Mouse (Mus musculus): Measurements from ENCODE around the gene Olfr1033. TPM values are rescaled to one million over a fixed set of nuclear protein-coding genes. Genes with fewer than 3 reads are reported as not detected.
"Not testable (repeated sequence)": the region's sequence is repeated elsewhere in the genome, so short reads cannot be mapped to it uniquely, and the experiment has no call there.

The Olfr1033 gene
- polyA plus RNA-seq (2012; ENCODE audit: insufficient read depth, insufficient read length, missing spikeins) = not detected in 2 replicates

DNA sequence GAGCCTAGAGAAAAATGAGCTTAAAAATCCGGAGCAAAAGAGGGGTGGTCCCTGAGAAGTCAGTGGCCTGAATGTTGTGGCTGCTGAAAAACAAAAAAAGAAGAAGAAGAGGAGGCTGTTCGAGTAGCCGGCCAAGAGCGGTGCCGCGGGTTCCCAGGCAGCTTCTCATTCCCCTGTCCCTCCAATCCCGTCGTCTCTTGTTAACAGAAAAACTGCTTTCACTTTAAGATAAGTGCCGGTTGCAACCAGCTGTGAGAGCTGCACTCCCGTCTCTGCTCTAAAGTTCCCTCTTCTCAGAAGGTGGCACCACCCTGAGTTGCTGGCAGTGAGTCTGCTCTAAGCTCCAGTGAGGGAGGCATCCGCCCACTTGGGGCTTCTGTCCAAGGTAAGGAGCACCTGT, at the start of gene Olfr1033:
TSS of gene Olfr1033 (plus strand) at position 228 of the 400 bp plus-strand sequence.
- not testable (repeated sequence) for H3K27ac ChIP-seq (ENCODE audit: insufficient read depth, low read depth, low read length)

DNA sequence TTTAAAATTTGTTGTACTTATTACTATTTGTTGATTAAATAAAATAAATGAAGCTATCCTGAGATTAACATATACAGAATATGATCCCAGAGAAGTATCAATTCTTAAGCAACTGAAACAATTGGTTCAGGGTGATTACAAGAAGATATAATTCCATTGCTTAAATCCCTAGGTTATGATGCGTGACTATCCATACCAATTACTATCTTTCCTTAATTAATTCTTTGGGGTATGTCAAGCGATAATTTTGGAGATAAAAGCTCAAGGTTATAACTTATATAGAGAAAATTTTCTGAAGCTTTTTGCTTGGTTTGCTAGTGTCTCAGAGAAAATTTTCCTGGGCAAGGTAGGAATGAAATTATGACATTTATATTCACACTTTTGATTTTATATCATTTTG, 46.8 kb upstream of the Olfr1033 start, which contains the start of gene Olfr1029:
TSS of gene Olfr1029 (plus strand) at position 301 of the 400 bp plus-strand sequence.
- no peak for TF ChIP-seq POLR2A (IDR thresholded peaks at IDR 0.05; ENCODE audit: borderline replicate concordance, low read depth, low read length)
- TF ChIP-seq CTCF (IDR thresholded peaks at IDR 0.05; ENCODE audit: low read depth, low read length) = no peak

More for the DNA sequence above, at the start of gene Olfr1033:
- peak within 1 kb of the TSS; percentile 31; the same call in 1 of the 2 replicates for H3K4me3 ChIP-seq (ENCODE audit: insufficient read depth, low read length)
- H3K4me1 ChIP-seq (ENCODE audit: control insufficient read depth, insufficient read depth, low read length) = not testable (repeated sequence)

DNA sequence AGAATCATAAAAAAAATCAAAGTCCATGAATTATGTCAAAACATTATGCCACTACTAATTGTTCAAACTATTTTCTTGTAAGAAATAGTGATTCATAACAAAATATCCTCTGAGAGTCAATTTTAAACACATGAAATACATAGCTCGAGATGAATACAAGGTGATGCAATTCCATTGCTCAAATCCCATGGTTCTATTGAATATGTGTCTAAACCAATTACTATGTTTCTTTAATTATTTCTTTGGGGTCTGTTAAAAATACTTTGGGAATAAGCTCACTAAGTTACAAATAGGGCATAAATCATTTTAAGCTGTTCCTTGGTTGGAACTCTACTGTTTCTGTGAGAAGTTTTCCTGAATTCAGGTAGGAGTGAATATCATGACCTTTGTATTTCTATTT, 41.5 kb upstream of the Olfr1033 start, which contains the start of gene Olfr1030:
TSS of gene Olfr1030 (plus strand) at position 301 of the 400 bp plus-strand sequence.
- no peak within 1 kb of the TSS for H3K4me3 ChIP-seq (ENCODE audit: insufficient read depth, low read length)
- H3K4me1 ChIP-seq (ENCODE audit: control insufficient read depth, insufficient read depth, low read length) = no peaks in the 10 kb centered on the region
- H3K27ac ChIP-seq (ENCODE audit: insufficient read depth, low read depth, low read length) = no peak within 1 kb of the TSS
- TF ChIP-seq POLR2A (IDR thresholded peaks at IDR 0.05; ENCODE audit: borderline replicate concordance, low read depth, low read length) = no peak
- TF ChIP-seq CTCF (IDR thresholded peaks at IDR 0.05; ENCODE audit: low read depth, low read length) = no peak

More for the DNA sequence above, 46.8 kb upstream of the Olfr1033 start, which contains the start of gene Olfr1029:
- H3K27ac ChIP-seq (ENCODE audit: insufficient read depth, low read depth, low read length) = no peak within 1 kb of the TSS
- H3K4me3 ChIP-seq (ENCODE audit: insufficient read depth, low read length) = no peak within 1 kb of the TSS
- no peaks in the 10 kb centered on the region for H3K4me1 ChIP-seq (ENCODE audit: control insufficient read depth, insufficient read depth, low read length)

DNA sequence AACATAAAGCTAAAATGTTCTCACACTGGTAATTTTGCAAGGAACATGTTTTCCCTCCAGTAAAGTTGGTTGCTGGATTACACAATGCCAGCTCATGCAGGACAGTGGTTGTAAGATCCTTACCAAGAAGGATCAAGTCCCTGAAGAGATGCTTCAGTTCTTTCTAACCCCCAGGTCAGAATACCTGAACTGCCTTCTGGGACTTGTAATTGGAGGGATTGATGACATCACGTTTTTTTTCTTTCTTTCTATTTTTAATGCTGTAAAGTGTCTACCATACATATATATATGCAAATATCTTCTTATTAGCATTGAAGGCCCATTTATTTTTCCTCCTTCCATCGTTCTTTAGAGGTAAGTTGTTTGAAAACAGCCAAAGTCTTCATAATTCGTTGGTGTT, 30.4 kb upstream of the Olfr1033 start, which contains the start of gene Olfr1031:
TSS of gene Olfr1031 (plus strand) at position 301 of the 400 bp plus-strand sequence.
- H3K4me3 ChIP-seq (ENCODE audit: insufficient read depth, low read length) = no peak within 1 kb of the TSS
- TF ChIP-seq CTCF (IDR thresholded peaks at IDR 0.05; ENCODE audit: low read depth, low read length) (no peak), POLR2A (IDR thresholded peaks at IDR 0.05; ENCODE audit: borderline replicate concordance, low read depth, low read length) (no peak)
- no peaks in the 10 kb centered on the region for H3K4me1 ChIP-seq (ENCODE audit: control insufficient read depth, insufficient read depth, low read length)
- no peak within 1 kb of the TSS for H3K27ac ChIP-seq (ENCODE audit: insufficient read depth, low read depth, low read length)

DNA sequence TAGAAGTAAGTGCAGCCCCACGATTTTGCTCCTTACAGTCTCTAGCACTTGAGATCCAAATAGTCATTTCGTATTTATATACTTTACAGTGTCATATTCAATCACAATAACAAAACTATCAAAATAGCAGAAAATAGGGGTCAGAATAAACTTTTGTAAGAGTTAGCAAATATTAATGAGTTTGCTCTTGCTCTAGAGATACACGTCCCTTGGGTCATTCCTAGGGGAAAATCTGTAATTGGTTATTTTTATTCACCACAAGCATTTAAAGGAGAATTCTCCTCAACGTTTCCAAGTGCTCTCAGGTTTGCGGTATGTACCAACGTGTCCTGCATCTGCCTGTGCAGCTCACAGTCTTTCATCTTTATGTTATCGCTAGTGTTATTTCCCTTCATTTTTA, 15.2 kb upstream of the Olfr1033 start, which contains the start of gene Olfr1032:
TSS of gene Olfr1032 (plus strand) at position 301 of the 400 bp plus-strand sequence.
- no peaks in the 10 kb centered on the region for H3K4me1 ChIP-seq (ENCODE audit: control insufficient read depth, insufficient read depth, low read length)
- TF ChIP-seq POLR2A (IDR thresholded peaks at IDR 0.05; ENCODE audit: borderline replicate concordance, low read depth, low read length) (no peak), CTCF (IDR thresholded peaks at IDR 0.05; ENCODE audit: low read depth, low read length) (no peak)
- no peak within 1 kb of the TSS for H3K4me3 ChIP-seq (ENCODE audit: insufficient read depth, low read length)
- no peak within 1 kb of the TSS for H3K27ac ChIP-seq (ENCODE audit: insufficient read depth, low read depth, low read length)

DNA sequence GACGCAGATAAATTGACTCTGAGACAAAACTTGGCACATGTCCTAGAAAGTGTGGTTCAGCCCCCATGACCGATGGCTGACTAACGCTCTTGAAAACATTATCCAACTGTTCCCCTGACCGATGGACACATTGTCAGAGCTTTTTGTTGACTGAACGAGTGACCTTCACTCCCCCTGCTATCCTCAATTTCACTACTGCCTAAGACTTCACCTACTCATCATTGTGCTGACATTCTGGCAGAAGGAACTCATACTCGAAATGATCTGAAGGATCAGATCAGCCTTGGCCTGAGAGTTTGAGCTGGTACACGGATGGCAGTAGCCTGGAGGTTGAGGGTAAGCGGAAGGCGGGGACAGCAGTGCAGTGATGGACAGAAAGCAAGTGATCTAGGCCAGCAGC, 1.1 kb downstream of the Olfr1033 start:
- not testable (repeated sequence) for H3K27ac ChIP-seq (ENCODE audit: insufficient read depth, low read depth, low read length); H3K4me3 ChIP-seq (ENCODE audit: insufficient read depth, low read length); H3K4me1 ChIP-seq (ENCODE audit: control insufficient read depth, insufficient read depth, low read length)

DNA sequence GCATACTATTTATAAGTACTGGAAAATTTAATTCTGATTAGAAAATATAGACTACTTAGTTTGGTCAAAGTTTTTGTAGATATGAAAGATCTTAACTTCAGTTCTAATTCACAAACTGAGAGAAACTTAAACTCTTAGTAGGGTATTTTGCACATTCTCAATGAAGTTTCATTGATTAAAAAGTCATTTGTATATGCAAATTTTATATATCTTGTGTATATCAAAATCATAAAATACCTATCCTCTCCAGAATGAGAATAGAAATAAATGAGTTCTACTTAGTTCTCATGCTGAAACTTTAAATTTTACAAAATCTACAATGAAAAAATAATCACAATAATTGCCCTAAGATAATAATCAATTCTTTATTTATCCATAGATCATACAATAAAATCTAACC, 25.1 kb downstream of the Olfr1033 start, which contains the start of gene Olfr1034:
TSS of gene Olfr1034 (plus strand) at position 301 of the 400 bp plus-strand sequence.
- TF ChIP-seq CTCF (IDR thresholded peaks at IDR 0.05; ENCODE audit: low read depth, low read length) = no peak
- TF ChIP-seq POLR2A (IDR thresholded peaks at IDR 0.05; ENCODE audit: borderline replicate concordance, low read depth, low read length) = no peak
- no peaks in the 10 kb centered on the region for H3K4me1 ChIP-seq (ENCODE audit: control insufficient read depth, insufficient read depth, low read length)
- no peak within 1 kb of the TSS for H3K4me3 ChIP-seq (ENCODE audit: insufficient read depth, low read length)
- no peak within 1 kb of the TSS for H3K27ac ChIP-seq (ENCODE audit: insufficient read depth, low read depth, low read length)

DNA sequence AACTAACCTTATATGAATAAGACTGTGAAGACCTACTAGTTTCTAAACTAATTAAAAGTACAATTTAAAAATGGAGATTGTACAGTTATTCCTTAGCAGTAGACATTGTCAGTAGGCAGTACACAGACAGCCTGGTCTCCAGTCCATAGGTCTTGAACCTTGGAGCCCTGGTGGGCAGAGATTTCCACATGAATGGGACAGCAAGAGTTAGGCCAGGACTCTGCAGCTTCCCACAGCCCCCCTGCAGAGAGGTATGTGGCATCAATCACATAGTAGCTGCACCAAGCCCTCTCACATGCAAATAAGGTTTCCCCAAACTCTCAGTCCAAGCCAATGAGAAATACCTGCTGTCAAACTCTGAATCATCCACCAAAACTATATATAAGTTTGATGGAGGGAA, 30.3 kb downstream of the Olfr1033 start:
- H3K4me3 ChIP-seq (ENCODE audit: insufficient read depth, low read length); H3K27ac ChIP-seq (ENCODE audit: insufficient read depth, low read depth, low read length); H3K4me1 ChIP-seq (ENCODE audit: control insufficient read depth, insufficient read depth, low read length): not testable (repeated sequence)

DNA sequence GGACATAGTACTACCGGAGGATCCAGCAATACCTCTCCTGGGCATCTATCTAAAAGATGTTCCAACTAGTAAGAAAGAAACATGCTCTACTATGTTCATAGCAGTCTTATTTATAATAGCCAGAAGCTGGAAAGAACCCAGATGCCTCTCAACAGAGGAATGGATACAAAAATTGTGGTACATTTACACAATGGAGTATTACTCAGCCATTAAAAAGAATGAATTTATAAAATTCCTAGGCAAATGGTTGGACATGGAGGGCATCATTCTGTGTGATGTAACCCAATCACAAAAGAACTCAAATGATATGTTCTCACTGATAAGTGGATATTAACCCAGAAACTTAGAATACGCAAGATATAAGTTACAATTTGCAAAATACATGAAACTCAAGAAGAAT, 43.3 kb downstream of the Olfr1033 start:
- not testable (repeated sequence) for H3K27ac ChIP-seq (ENCODE audit: insufficient read depth, low read depth, low read length); H3K4me3 ChIP-seq (ENCODE audit: insufficient read depth, low read length); H3K4me1 ChIP-seq (ENCODE audit: control insufficient read depth, insufficient read depth, low read length)

DNA sequence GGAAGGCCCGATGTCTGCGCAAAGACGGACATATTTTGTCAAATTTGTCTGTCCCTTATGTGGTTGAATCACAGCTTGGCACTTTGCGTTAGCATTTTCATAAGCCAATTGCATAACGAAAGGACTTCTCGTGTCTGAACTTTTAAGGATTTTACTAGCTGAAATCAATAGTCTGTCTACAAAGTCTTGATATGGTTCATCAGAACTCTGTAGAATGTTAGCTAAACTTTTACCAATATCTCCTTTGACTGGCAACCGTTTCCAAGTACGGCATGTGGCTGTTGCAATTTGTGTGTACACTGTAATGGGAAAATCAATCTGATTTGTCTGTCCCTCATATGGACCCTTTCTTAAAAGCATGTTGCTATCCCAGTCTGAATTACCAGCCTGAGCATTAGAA, 49.8 kb downstream of the Olfr1033 start:
- TF ChIP-seq POLR2A (IDR thresholded peaks at IDR 0.05; ENCODE audit: borderline replicate concordance, low read depth, low read length) (no peak), CTCF (IDR thresholded peaks at IDR 0.05; ENCODE audit: low read depth, low read length) (no peak)
- no peak overlapping the region for H3K27ac ChIP-seq (ENCODE audit: insufficient read depth, low read depth, low read length)
- H3K4me3 ChIP-seq (ENCODE audit: insufficient read depth, low read length) = no peak overlapping the region
- no peaks in the 10 kb centered on the region for H3K4me1 ChIP-seq (ENCODE audit: control insufficient read depth, insufficient read depth, low read length)

DNA sequence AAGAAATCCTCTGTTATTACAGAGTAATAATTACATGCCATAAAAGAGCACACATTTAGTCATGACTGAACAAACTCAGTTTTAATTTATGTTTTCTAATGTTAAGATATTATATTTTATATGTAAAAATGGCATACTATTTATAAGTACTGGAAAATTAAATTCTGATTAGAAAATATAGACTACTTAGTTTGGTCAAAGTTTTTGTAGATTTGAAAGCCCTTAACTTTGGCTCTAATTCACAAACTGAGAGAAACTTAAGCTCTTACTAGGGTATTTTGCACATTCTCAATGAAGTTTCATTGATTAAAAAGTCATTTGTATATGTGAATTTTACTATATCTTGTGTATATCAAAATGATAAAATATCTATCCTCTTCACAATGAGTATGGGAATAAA, 53.3 kb downstream of the Olfr1033 start, which contains the start of gene Olfr1036:
TSS of gene Olfr1036 (plus strand) at position 301 of the 400 bp plus-strand sequence.
- H3K27ac ChIP-seq (ENCODE audit: insufficient read depth, low read depth, low read length); H3K4me3 ChIP-seq (ENCODE audit: insufficient read depth, low read length); H3K4me1 ChIP-seq (ENCODE audit: control insufficient read depth, insufficient read depth, low read length): not testable (repeated sequence)

DNA sequence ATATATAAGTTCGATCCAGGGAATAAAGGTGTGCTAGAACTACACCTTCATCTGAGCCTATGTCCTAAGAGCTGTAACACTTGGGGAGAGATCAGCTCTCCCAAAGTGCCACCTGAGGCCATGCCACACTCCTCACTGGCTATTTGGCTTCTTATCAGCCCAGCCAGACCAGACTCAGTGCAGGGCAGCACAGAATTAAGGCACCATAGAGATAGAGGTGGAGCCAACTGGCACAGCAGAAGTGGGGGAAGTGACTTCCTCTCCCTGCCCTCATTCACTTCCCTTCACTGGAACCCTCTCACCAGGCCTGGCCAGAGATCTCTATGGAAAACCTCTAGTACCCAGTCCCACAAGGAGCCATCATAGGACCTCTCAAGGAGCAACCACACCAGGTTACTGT, 60.0 kb downstream of the Olfr1033 start:
- not testable (repeated sequence) for H3K27ac ChIP-seq (ENCODE audit: insufficient read depth, low read depth, low read length); H3K4me1 ChIP-seq (ENCODE audit: control insufficient read depth, insufficient read depth, low read length); H3K4me3 ChIP-seq (ENCODE audit: insufficient read depth, low read length)

Measured in bone marrow macrophage, adult 2 months (primary cell).